Mouse (Mus musculus): ENCODE data around the gene Olfr1500. TPM values are rescaled to one million over a fixed set of nuclear protein-coding genes. Genes with fewer than 3 reads are reported as not detected.

The Olfr1500 gene
- not detected for polyA plus RNA-seq (2015; fragmentation: Illumina TruSeq; extraction: RNeasy Lipid Tissue Mini Kit (QIAGEN cat#74804); ENCODE audit: insufficient read depth, low read depth, low replicate concordance)

GRCm38 (mm10) chr19:13830388-13830787 lies at the start of gene Olfr1500:
Gene Olfr1500 (minus strand): TSS chr19:13830488.

GRCm38 (mm10) chr19:13861495-13861894 lies 31.2 kb upstream of the Olfr1500 start, which contains the start of gene Olfr1502:
Gene Olfr1502 (plus strand): TSS chr19:13861795.

GRCm38 (mm10) chr19:13850592-13850991 lies 20.3 kb upstream of the Olfr1500 start, which contains the start of gene Olfr1501:
Gene Olfr1501 (minus strand): TSS chr19:13850692.

GRCm38 (mm10) chr19:13819347-13819746 lies 10.9 kb downstream of the Olfr1500 start, which contains the start of gene Olfr1499:
Gene Olfr1499 (minus strand): TSS chr19:13819447.

GRCm38 (mm10) chr19:13798102-13798501 lies 32.2 kb downstream of the Olfr1500 start, which contains the start of gene Olfr1497:
Gene Olfr1497 (minus strand): TSS chr19:13798202.

GRCm38 (mm10) chr19:13777578-13777977 lies 52.7 kb downstream of the Olfr1500 start, which contains the start of gene Olfr1496:
Gene Olfr1496 (plus strand): TSS chr19:13777878.

Other genes with a start within 250 kb of the Olfr1500 start
- gene Olfr1484, start 247.0 kb downstream of the Olfr1500 start, polyA plus RNA-seq (2015; fragmentation: Illumina TruSeq; extraction: RNeasy Lipid Tissue Mini Kit (QIAGEN cat#74804); ENCODE audit: insufficient read depth, low read depth, low replicate concordance) = not detected
- not detected for gene Olfr1487, start 213.1 kb downstream of the Olfr1500 start, polyA plus RNA-seq (2015; fragmentation: Illumina TruSeq; extraction: RNeasy Lipid Tissue Mini Kit (QIAGEN cat#74804); ENCODE audit: insufficient read depth, low read depth, low replicate concordance)
- not detected for gene Olfr1489, start 198.9 kb downstream of the Olfr1500 start, polyA plus RNA-seq (2015; fragmentation: Illumina TruSeq; extraction: RNeasy Lipid Tissue Mini Kit (QIAGEN cat#74804); ENCODE audit: insufficient read depth, low read depth, low replicate concordance)
- gene Olfr1490, start 179.4 kb downstream of the Olfr1500 start, polyA plus RNA-seq (2015; fragmentation: Illumina TruSeq; extraction: RNeasy Lipid Tissue Mini Kit (QIAGEN cat#74804); ENCODE audit: insufficient read depth, low read depth, low replicate concordance) = not detected
- gene Olfr1491, start 133.2 kb downstream of the Olfr1500 start, polyA plus RNA-seq (2015; fragmentation: Illumina TruSeq; extraction: RNeasy Lipid Tissue Mini Kit (QIAGEN cat#74804); ENCODE audit: insufficient read depth, low read depth, low replicate concordance) = not detected
- gene Olfr1493-ps1, start 107.2 kb downstream of the Olfr1500 start, polyA plus RNA-seq (2015; fragmentation: Illumina TruSeq; extraction: RNeasy Lipid Tissue Mini Kit (QIAGEN cat#74804); ENCODE audit: insufficient read depth, low read depth, low replicate concordance) = not detected
- not detected for gene Olfr1494, start 90.8 kb downstream of the Olfr1500 start, polyA plus RNA-seq (2015; fragmentation: Illumina TruSeq; extraction: RNeasy Lipid Tissue Mini Kit (QIAGEN cat#74804); ENCODE audit: insufficient read depth, low read depth, low replicate concordance)
- gene Olfr1495, start 65.9 kb downstream of the Olfr1500 start, polyA plus RNA-seq (2015; fragmentation: Illumina TruSeq; extraction: RNeasy Lipid Tissue Mini Kit (QIAGEN cat#74804); ENCODE audit: insufficient read depth, low read depth, low replicate concordance) = not detected
- gene Olfr1496, start 52.6 kb downstream of the Olfr1500 start, polyA plus RNA-seq (2015; fragmentation: Illumina TruSeq; extraction: RNeasy Lipid Tissue Mini Kit (QIAGEN cat#74804); ENCODE audit: insufficient read depth, low read depth, low replicate concordance) = not detected
- gene Olfr1497, start 32.3 kb downstream of the Olfr1500 start, polyA plus RNA-seq (2015; fragmentation: Illumina TruSeq; extraction: RNeasy Lipid Tissue Mini Kit (QIAGEN cat#74804); ENCODE audit: insufficient read depth, low read depth, low replicate concordance) = not detected
- not detected for gene Olfr1499, start 11.0 kb downstream of the Olfr1500 start, polyA plus RNA-seq (2015; fragmentation: Illumina TruSeq; extraction: RNeasy Lipid Tissue Mini Kit (QIAGEN cat#74804); ENCODE audit: insufficient read depth, low read depth, low replicate concordance)
- gene Olfr1501, start 20.2 kb upstream of the Olfr1500 start, polyA plus RNA-seq (2015; fragmentation: Illumina TruSeq; extraction: RNeasy Lipid Tissue Mini Kit (QIAGEN cat#74804); ENCODE audit: insufficient read depth, low read depth, low replicate concordance) = not detected
- gene Olfr1502, start 31.3 kb upstream of the Olfr1500 start, polyA plus RNA-seq (2015; fragmentation: Illumina TruSeq; extraction: RNeasy Lipid Tissue Mini Kit (QIAGEN cat#74804); ENCODE audit: insufficient read depth, low read depth, low replicate concordance) = not detected
- not detected for gene Olfr1504, start 67.4 kb upstream of the Olfr1500 start, polyA plus RNA-seq (2015; fragmentation: Illumina TruSeq; extraction: RNeasy Lipid Tissue Mini Kit (QIAGEN cat#74804); ENCODE audit: insufficient read depth, low read depth, low replicate concordance)
- not detected for gene Olfr1505, start 83.0 kb upstream of the Olfr1500 start, polyA plus RNA-seq (2015; fragmentation: Illumina TruSeq; extraction: RNeasy Lipid Tissue Mini Kit (QIAGEN cat#74804); ENCODE audit: insufficient read depth, low read depth, low replicate concordance)

All from pancreas, adult 10 weeks (tissue).